Comparison of ENCODE assay signal across 7 mouse cellular contexts in genomic region chr12:117352938-117353337, GRCm38 (mm10).
DNase-seq lines count a peak whose midpoint lies in the region; TF ChIP-seq lines count a peak whose summit lies in the region.

No protein-coding gene starts in this region.

- no peak overlapping the region for H3K4me3 ChIP-seq in left cerebral cortex, adult 2 months

- no peak for DNase-seq in left cerebral cortex, adult 2 months (ENCODE audit: extremely low spot score in 1 of 2, low spot score in 2 of 2)
- DNase-seq in left cerebral cortex, adult 8-10 months (ENCODE audit: low spot score in 2 of 2), result no peak
- DNase-seq in adrenal gland, postnatal 36 days, result peak; percentile 22 to 37
- DNase-seq in cerebellum, postnatal 25 days, result peak; percentile 29 to 53
- peak; percentile 9 for DNase-seq in kidney, postnatal 14 days
- no peak for DNase-seq in spleen, postnatal 36 days (ENCODE audit: low spot score in 2 of 2)
- no peak for DNase-seq in gastrocnemius, postnatal 10 days

- TF ChIP-seq CTCF in left cerebral cortex, adult 2 months (IDR thresholded peaks at IDR 0.05), result peak; percentile 65

- no peak overlapping the region for H3K27ac ChIP-seq in left cerebral cortex, adult 2 months

- intact Hi-C loops in left cerebral cortex, adult 2 months (cut with DNase I), result loop anchor here (5.0 kb wide), 4 partner anchors 221 to 726 kb away; no protein-coding TSS in a partner anchor

Comparison
In these comparisons a context has a peak if more than half of its experiments do, and no peak if none do; other contexts are left out.
1. DNase-seq: peak in adrenal gland, postnatal 36 days (2 of 2), cerebellum, postnatal 25 days (2 of 2) and kidney, postnatal 14 days (single experiment); none in left cerebral cortex, adult 2 months (0 of 2), left cerebral cortex, adult 8-10 months (0 of 2), spleen, postnatal 36 days (0 of 2) and gastrocnemius, postnatal 10 days (single experiment).